Mouse (Mus musculus): ENCODE data around the gene E130114P18Rik.

Gene E130114P18Rik

DNA sequence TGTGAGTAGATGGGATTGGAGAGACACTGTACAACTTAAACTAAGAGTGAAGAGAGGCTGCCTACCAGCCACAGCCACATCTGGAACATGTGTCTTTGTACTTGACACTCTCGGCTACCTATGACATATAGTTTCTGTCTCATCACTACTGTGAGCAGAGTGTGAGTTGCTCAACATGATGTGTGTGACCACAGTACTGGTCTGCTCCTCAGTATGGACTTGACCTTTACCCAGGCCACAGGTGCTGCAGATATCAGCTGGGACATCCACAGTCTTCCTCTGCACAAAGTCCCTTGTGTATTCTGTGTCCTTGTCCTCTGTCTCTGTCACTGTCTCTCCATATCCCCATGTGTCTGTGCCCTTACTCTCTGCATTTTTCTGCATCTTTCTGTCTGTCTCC is 141.3 kb downstream of the E130114P18Rik start:
- ChIA-PET CTCF (no interaction called here), POLR2A (no interaction called here)

DNA sequence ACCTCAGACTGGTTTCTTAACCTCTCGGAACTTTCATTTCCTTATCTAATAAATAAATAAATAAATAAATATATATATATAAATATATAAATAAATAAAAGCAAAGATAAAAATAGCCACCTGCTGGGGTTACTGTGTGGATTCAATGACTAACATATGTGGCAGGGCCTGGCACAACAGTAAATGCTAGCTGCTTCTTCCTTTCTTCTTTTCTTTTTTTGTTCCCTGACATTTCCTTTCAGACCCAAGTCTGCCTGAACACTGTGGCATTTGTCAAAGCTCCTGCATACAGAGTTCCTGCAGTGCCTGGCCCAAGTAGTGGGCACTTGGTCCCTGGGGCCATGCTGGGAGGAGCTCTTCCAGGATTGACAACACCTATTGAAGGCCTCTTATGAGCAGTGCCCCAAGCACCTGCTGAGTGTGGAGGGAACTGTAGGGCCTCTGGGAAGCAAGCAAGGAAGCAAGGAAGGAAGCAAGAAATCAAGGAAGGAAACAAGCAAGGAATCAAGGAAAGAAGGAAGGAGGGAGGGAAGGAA is 142.1 kb downstream of the E130114P18Rik start:
- ChIA-PET CTCF (no interaction called here), POLR2A (no interaction called here)

- CTCF ChIA-PET, result no interaction called here
- POLR2A ChIA-PET, result no interaction called here
Observed at GRCm38 (mm10) chr4:97635296-97635755, 142.6 kb downstream of the E130114P18Rik start.

DNA sequence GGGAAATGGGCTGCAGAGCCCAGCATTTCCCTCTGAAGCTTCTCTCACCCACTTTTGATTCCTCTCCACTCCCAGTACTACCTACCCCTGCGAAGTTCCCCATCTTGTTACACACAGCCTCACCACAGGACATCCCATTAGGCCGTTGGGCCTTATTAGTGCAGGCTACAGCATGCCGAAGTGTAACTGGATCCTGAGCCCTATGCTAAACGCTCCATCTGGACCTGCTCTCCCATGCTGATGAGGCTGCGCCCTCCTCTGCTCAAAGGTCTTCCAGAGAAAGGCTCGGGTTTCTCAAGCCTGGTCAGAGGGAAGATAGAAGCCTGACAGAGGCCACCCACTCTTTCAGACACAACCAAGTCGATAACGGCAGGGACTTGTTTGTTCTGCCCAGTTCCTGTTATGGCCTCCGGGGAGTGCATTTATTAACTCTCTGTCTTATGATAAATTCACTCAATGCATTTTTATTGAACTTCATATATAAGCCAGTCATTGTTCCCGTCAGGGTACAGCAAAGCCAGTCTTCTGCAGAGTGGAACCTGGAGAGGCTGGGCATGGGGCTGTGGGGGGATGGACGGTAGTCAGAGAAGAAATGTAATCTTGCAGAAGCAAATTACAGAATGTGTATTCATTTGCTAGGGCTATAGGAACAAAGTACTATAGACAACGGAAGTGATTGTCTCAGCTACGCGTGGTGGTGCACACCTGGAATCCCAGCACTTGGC is 148.8 kb downstream of the E130114P18Rik start:
- POLR2A ChIA-PET, result no interaction called here
- CTCF ChIA-PET, result no interaction called here

DNA sequence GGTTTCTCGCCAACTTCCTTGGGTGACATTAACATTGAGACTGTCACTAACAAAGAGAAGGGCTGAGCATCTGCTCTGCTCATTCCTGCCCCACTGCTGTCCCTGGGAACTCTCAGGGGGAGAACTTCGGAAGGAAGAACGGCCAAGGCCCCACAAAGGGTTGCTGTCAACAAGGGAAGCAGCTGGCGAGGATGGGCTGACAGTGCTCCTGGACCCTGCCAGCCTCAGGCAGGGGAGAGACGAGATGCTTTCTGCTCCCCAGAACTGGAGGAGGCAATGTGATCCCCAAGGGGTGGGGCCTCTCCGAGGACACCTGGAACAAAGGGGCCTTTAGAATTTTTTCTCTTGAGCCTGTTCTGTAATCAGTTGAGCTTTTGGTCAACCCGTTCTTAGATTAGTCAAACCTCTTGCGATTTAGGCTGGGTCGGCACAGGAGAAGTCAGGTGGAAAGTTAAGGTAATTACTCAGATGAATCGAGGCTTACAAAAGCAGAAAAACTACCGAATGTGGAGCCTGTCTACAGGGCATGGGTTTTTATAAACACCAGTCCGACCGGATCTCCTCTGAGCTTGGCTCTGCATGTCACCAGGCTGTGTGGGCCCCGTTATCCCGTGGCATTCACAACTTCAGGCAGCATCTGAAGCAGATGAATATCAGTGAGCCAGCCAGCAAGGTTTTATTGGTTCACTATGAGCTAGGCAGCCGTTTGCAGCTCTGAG is 151.7 kb downstream of the E130114P18Rik start:
- ChIA-PET POLR2A (no interaction called here), CTCF (no interaction called here)

DNA sequence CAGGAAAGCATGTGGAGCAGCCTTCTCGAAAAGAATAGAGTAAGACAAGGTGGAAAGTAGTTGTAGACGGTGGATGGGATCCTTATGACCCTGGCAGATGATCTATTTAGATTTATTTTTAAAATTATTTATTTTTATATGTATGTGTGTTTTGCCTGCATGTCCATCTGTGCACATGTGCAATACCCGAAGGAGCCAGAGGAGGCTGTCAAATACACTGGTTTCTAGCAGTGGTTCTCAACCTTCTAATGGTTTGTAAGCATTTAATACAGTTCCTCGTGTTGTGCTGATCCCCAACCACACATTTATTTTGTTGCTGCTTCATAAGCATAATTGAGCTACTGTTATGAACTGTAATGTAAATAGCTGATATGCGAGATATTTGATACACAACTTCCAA is 154.7 kb downstream of the E130114P18Rik start:
- POLR2A ChIA-PET, result no interaction called here
- CTCF ChIA-PET, result no interaction called here

GRCm38 (mm10) chr4:97621731-97622130 is 156.1 kb downstream of the E130114P18Rik start:
- POLR2A ChIA-PET, result no interaction called here
- CTCF ChIA-PET, result interaction anchor here in 1 of 4 experiments (0.6 kb wide), 1 partner anchor 1019 kb away, joined by 3 read pairs; no protein-coding TSS in a partner anchor

DNA sequence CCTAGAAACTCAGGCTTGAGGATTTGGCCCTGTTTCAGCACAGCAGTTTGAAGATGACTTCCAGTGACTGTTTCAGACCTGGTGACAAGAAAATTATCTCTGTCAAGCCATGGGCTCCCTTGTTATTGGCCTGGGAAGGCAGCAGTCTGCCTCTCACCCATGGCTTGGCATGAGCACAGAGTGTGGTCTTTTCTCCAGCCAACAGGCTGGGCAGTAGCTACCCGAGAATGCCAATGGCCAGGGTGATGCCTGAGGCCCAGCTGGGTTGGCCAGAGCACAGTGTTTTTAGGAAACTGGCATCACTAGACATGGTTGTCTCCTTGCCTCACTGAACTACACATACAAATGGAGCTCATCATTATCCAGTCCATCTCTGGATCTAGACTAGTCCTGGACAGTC is 157.5 kb downstream of the E130114P18Rik start:
- CTCF ChIA-PET, result no interaction called here
- POLR2A ChIA-PET, result no interaction called here

DNA sequence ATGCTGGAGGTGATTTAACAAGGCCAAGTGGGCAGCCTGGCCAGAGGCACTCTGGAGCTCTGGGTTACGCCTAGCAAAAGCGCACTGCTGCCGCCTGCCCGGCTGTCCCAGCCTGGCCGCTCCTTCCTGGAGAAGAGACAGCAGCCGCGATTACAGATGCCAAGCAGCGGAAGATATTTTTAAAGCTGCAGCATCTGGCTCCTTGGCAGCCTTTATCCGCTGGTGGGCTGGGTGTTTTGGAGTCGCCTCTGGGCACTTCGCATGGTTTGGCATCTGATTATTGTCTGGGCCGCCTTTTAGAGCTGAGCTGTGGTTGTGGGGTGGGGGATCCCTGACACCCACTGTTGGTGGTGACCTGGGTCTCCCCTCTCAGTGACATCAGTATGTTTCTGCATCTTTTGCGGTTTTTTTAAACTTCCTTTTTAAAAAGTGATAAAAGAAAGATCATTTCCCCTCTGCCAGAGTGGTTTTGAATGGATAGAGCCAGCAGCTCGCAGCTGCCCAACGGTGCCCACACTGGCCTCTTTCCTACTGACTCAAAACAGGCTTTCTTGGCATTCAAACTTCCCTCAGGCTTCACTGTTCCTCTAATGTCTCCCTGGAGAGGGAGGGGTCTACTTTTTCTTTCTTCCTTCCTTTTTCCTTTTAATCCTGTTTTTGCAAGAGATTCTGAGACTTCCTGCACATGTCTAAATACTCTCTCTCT is 159.1 kb downstream of the E130114P18Rik start:
- POLR2A ChIA-PET, result no interaction called here
- CTCF ChIA-PET, result no interaction called here

- ChIA-PET POLR2A (interaction anchor here in 1 of 4 experiments (0.6 kb wide), 1 partner anchor 17 kb away, joined by 3 read pairs; no protein-coding TSS in a partner anchor), CTCF (no interaction called here)
Observed at GRCm38 (mm10) chr4:97615031-97615430, 162.8 kb downstream of the E130114P18Rik start.

- CTCF ChIA-PET, result no interaction called here
Observed at GRCm38 (mm10) chr4:97611251-97611847, 166.5 kb downstream of the E130114P18Rik start.

DNA sequence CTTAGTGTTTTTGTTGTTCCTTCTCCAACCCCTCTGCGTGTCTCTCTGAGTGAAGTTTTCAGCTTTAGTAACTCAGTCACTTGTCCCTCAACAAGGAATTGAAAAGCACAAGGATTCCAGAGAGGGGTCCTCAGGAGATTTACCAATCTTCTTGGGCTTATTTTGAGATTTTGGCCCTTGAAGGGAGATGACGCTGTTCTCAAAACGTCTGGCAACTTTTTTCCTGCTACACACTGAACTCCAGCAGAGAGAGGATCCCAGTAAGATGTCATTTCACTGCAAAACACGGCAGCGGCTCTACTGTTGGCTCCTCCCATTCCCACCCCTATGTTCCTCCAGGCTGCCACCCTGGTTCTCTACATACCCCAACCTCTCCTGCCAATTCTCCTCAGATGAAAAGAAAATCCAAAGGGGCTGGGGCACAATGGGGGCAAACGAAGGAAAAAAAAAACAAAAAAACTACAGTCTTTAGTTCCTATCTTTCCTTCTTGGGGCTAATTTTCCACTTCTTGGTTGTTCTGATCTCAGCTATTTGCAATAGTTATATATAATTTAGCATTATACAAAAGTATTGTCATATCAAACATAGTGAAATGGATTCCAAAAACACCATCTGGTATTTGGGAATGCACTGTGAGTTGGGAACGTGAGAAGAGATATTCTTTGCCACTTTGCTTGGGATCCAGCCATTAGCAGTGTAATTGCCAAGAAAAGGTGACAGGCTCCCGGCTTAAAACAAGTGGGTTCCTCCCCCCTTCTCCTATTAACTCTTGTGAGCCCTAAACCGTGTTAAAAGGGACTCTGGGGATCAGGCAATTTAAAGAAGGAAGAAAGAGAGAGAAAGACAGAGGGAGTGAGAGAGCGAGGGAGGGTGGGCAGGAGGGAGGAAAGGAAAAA is 167.8 kb downstream of the E130114P18Rik start:
- CTCF ChIA-PET, result no interaction called here
- POLR2A ChIA-PET, result no interaction called here

More at GRCm38 (mm10) chr4:97611251-97611847, 166.5 kb downstream of the E130114P18Rik start:
- POLR2A ChIA-PET, result no interaction called here

DNA sequence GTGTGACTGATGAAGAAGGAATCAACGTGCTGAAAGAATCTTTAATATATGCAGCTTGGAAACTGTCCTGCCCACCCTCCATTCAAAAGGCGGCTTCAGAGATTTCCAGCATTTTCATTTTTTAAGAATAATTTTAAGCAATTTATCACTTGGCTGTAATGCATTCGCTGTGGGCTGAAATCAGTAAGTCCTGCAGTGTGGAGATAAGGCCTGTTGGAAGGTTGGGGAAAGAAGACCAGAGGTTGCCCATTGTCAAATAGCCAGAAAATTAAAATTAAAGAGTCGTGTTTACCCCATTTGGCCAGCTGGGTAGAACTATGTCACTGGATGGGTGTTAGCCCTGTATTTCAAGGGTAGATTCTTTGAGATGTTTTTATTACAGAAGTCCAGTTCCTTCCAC is 168.5 kb downstream of the E130114P18Rik start:
- CTCF ChIA-PET, result no interaction called here
- POLR2A ChIA-PET, result no interaction called here

DNA sequence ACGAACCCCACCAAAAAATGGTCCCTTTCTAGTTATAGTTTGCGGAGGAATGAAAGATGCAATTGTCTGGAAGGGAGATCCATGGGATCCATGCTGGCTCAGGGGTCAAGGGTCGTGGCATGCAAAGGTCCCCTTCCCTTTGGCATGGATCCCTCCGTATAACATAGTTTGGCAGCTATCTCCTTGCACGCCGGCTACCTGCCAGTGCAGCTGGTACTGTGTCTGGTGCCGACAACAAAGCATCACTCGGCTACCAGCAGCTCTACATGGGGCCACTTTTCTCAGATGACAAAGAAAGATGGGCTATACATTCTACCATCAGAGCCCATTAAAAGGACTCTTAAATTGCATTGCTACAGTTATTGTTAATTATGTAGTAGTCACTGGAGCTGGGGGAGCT is 169.2 kb downstream of the E130114P18Rik start:
- POLR2A ChIA-PET, result no interaction called here
- CTCF ChIA-PET, result no interaction called here

- POLR2A ChIA-PET, result no interaction called here
- CTCF ChIA-PET, result interaction anchor here in 1 of 4 experiments (0.6 kb wide), 1 partner anchor 56 kb away, joined by 3 read pairs; no protein-coding TSS in a partner anchor
Observed at GRCm38 (mm10) chr4:97608134-97608533, 169.7 kb downstream of the E130114P18Rik start.

GRCm38 (mm10) chr4:97607169-97607568 is 170.7 kb downstream of the E130114P18Rik start:
- ChIA-PET CTCF (no interaction called here), POLR2A (interaction anchor here in 1 of 4 experiments (0.6 kb wide), 1 partner anchor 507 kb away, joined by 5 read pairs; no protein-coding TSS in a partner anchor)

- ChIA-PET POLR2A (interaction anchor here in 1 of 4 experiments (0.6 kb wide), 1 partner anchor 508 kb away, joined by 5 read pairs; no protein-coding TSS in a partner anchor), CTCF (no interaction called here)
Observed at GRCm38 (mm10) chr4:97606524-97606923, 171.4 kb downstream of the E130114P18Rik start.

- POLR2A ChIA-PET, result no interaction called here
- CTCF ChIA-PET, result no interaction called here
Observed at GRCm38 (mm10) chr4:97602579-97602978, 175.3 kb downstream of the E130114P18Rik start.
